Mouse (Mus musculus) spleen, postnatal 10 days (tissue): Measurements from ENCODE around the gene Cmah.

ENCODE experiments used
- DNase-seq, 2 experiments: peaks; one replicate each; pipeline ENCODE4 v3.0.0; 2021 to 2022; ENCODE audit warnings: low spot score in 2 of 2

Cmah gene

DNA sequence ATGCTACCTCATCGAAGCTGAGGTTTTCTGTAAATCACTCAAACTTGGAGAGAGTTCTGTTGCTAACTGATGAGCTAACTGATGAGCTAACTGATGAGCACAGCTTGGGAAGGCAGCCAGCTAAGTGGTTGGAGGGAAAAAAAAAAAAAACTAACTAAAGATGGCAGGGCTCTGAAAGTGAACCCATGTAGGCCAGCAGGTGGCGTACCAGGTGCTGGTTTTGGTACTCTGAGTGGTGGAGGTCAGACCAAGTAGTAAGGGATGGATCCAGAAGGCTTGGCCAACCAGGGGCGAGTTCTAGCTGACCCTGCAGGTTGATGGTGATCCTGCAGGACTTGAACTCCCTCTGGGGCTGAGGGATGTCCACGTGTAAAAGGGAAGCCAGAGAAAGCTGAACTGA, 89.2 kb downstream of the Cmah start:
- peak; percentile 77 to 90 for DNase-seq

DNA sequence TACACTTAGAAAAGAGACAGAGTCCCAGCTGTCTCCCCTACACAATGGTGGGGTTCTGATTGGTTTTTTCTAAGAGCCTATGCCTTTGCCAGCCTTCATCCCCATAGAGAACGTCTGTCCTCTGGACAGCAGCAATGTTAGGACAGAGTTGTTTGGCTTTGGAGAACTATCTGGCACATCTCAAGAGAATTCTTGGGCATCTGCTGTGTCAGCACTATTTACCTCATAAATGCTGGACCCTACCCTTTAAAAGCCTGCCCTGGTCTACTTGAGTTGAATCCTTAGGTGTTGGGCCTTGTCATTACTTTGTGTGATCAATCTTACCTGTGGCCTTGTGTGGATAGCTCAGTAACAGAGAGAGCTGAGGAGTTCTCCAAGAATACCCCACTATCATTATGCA, 90.8 kb downstream of the Cmah start:
- no peak for DNase-seq

DNA sequence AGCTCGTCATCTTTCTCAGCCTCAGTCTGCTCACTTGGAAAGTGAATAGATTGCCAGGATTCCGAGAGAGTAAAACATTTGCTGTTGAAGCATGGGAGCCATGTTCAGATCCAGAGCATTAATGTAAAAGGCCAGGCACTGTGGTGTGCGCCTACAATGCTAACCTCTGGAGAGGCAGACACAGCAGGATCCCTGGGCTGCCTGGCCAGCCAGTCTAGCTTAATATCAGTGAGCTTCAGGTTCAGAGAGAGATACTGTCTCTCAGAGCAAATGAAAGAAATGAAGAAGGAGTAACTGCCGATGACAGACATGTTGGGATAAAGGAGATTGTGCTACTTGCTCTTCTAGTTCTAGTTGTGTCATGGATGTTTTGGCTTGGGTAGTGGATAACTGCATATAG, 91.6 kb downstream of the Cmah start:
- DNase-seq = no peak

DNA sequence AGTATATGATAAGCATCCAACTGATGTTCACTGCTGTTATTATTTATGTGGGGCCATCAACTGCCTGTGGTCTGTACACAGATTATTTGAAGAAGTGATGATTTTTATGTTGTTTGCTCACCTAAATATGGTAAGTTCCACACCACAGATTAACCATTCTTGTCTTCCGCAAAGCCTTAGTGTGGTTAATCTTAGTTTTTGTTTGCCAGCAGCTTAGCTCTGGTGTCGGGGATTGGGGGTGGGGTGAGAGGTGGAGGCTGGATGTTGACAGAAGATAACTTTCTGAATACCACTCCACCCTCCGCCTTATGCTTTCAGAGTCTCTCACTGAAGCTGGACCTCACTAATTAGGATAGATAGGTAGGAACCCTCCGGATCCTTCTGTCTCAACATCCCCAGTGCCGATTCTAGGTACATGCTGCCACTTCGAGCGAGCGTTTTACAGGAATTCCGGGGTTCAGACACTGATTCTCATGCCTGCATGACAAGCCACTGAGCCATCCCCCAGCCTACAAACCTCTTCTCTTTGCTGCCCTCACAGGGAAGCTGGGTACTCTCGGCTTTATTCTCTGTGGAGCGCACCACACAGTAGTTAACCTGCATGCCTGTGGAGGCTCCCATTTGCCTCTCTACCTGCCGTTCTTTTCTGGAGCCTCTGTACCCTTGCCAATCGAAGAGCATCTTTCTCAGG, 92.5 kb downstream of the Cmah start:
- DNase-seq = peak; percentile 71 to 83

DNA sequence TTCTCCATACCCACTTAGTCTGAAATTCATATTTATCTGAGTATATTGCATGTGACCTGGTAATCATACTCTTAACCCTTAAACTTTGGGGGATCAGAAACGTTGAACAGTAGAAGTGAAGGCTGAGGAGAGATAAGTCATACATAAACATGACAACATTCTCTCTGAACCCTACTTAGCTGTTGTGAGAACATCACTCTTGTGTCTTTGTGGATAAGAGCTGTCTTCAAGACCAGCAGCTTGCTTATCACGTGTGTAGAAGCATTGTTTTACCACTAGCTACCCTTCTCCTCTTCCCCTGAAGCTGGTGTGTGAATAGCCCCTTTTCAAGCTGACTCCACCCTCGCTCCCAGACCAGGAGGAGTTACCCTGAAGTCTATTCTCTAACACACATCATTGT, 94.8 kb downstream of the Cmah start:
- no peak for DNase-seq

DNA sequence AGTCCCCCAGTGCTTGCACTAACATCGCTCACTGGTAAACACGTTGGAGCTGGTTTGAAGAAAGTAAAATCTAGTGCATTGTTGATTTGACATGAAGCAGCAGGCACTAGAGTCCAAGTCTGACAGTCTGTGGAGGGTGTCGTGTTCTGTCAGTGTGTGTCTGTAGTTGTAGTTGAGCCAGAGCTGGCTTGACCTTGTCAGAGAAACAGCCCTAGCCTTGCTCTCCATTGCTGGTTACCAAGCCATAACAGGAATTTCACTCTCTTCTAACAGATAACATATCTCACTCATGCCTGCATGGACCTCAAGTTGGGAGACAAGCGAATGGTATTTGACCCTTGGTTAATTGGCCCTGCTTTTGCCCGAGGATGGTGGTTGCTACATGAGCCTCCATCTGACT, 103.0 kb downstream of the Cmah start:
- DNase-seq = no peak

DNA sequence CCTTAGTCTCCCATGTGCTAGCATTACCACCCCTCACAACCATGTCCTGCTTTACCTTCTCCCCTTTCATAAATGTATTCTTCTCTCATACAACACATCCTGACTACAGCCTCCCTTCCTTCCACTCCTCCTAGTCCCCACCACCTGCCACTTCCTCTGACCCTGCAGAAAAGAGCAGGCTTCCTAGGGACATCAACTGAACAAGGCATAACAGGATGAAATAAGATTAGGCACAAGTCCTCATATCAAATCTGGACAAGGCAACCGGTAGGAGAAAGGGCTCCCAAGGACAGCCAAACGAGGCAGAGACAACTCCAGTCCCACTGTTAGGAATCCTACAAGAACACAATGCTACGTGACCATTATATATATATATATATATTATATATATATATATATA, 104.4 kb downstream of the Cmah start:
- DNase-seq = no peak

DNA sequence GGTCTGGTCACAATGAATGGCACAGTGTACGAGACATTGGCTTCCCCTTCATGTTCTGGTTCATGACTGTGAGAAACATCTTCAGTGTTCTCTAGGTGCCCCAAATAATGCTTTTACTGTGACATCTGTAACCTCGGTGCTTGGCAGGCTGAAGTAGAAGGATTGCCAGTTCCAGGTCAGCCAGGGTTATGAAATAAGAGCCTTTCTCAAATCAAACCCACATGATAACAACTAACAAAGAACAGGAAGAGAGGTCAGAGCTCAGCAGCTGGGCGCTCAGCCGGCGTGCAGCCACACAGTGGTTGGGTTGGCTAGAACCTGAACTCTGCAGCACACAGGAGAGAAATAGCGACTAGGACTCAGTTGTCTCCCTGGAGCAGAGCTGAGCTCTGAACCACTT, 115.1 kb downstream of the Cmah start:
- peak in 1 of 2 experiments; percentile 31 for DNase-seq

DNA sequence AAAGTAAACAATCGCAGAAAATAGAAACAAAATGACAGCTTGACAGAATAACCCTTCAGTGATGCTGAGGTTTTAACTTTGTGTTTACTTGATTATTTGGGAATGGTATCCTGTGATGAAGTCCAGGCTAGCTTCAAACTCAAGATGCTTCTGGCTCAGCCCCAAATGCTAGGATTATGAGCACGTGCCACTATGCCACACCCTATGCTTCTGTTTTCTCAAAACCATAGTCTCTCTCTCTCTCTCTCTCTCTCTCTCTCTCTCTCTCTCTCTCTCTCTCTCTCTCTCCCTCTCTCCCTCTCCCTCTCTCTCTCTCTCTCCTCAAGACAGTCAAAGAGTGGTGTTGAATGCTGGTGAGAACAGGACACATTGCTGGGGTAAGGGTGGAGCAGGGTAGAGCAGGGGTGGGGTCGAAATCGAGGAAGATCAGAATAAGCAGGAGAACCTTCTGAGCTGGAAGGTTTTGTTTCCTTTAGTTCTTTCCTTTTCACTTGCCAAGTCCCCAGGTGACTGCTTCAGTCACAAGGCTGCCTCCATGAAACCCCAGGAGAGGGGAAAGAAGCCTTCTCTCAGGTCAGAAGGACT, 116.7 kb downstream of the Cmah start:
- DNase-seq = no peak

DNA sequence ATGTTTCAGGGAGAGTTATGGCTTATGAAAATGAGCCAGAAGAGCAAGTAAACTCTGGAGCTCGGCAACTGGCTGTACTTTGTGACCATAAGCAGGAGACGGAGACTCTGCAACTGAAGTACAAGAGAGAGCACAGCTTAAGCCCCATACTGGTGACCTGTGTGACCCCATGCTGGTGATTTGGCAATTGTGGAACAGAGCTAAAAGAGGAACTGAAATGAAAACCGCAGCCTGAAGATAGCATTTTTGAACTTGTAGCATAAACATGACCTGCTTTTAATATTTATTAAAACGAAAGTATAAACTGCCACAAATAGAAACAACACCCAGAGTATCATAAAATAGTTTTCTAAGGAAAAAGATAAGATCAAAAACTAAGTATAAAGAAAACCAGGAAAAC, 117.5 kb downstream of the Cmah start:
- DNase-seq = peak in 1 of 2 experiments; percentile 49

DNA sequence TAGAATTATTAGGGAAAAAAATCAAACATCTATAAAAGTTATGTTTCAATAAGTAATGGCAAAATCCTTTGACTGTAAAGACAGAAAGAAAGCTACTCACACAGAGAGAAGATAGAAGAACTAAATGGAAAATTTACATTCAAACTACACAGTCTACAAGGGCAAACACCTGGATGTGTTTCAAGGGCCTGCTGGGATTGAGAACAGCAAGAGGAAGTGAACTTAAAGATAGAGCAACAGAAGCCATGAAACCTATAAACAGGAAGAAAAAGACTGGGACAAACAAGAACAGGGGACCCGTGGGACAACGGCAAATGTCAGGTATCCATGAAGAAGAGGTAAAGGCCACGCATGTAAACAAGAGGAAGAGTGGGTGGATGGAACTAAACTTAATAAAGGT, 118.0 kb downstream of the Cmah start:
- DNase-seq = no peak

DNA sequence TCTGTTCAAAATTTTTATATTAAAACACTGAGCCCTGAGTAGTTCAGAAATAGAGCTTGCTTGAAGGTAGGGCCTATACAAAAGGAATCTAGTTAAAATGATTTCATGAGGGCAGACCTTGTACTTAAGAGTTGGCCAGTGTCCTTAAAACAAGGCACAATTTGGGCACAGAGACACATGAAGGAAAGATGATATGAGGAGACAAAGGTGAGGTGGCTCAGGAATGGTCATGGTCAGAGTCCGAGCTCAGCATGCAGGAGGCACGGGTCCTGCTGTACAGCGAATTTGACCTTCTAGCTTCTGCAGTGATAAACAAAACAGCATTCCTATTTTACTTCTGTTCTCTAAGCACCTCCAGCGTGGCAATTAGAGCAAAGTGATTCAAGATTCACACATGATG, 118.9 kb downstream of the Cmah start:
- no peak for DNase-seq

DNA sequence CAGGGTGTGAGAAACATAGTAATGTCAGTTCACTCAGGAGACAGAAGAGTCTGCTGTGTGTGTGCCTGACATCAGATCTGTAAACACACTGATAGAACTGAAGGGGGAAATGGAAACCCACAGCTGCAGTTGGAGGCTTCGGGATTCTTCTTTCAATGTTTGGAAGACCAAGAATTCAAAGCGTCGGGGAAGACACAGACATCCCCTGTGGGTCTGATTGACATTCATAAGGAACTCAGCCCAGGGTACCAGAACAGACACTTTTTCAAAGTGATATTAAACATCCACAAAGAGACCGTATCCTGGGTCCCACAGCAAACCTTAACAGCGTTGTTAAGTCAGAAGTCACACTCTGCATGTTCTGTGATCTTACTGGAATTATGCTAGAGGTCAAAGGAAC, 119.8 kb downstream of the Cmah start:
- DNase-seq = no peak

DNA sequence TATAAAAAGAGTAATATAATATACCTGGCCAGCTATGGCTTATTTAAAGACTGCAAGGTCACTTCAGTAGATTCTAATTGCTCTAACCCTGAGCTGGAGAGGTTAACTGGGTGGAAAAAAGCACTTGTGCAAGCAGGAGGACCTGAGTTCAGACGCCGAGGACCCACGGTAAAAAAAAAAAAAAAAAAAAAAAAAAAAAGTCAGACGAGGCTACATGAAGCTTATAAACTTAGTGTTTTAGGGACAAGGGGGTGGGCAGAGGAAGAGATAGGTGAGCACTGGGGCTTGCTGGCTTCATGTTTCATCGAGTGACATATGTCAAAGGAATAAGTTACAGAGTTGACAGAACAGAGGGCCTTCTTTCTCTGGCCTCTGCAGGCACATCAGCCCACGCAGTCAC, 121.4 kb downstream of the Cmah start:
- DNase-seq = no peak

DNA sequence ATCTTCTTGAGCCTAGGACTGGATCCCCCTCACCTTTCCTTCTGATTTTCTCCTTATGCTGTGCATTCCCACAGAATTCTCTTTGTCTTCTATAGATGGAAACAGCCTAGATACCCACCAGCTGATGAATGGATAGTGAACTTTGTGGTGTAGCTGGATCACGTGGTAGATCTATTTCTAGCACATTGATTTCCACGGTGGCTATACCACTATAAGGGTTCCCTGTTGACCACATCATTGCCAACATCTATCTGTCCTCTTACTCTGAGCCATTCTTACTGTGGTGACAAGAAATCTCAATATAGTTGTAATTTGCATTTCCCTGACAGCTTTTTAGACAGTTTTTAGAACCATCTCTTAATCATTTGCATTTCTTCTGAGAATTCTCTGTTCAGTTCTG, 124.3 kb downstream of the Cmah start:
- DNase-seq = no peak

DNA sequence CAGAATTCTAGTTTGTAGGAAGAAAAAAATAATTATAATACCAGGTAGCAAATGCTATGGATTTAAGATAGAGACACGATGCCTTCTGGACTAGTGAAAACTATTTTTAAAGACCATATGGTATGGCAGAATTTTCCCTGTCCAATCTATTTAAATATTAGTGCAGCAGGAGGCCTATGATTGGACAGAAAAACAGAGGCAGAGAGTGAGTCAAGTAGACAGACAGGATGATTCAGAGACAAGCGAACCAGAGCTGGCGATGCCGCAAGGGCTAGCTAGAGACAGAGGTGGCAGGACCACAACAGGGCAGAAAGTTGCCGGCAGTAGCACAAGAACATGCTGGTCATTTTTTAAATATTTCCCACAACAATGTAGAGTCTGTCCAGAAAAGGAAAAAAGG, 126.5 kb downstream of the Cmah start:
- DNase-seq = no peak

DNA sequence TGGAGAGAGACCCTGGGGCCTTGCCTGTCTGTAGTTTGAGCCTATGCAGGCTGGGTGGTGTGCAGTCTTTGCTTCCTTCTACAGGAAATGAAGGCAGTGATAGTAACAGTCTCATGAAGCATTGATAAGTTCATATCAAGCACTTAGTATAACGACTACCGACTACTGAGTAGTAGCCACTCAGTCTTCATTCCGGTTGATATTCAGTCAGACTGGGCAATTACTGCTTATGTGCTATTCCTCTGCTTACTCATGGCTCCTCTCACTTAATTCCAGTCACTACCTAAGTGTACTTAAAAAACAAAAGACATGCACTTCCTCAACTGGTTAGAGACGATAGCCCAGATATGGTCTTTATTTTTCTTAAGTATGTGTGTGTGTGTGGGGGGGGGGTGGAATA, 129.2 kb downstream of the Cmah start:
- no peak for DNase-seq

DNA sequence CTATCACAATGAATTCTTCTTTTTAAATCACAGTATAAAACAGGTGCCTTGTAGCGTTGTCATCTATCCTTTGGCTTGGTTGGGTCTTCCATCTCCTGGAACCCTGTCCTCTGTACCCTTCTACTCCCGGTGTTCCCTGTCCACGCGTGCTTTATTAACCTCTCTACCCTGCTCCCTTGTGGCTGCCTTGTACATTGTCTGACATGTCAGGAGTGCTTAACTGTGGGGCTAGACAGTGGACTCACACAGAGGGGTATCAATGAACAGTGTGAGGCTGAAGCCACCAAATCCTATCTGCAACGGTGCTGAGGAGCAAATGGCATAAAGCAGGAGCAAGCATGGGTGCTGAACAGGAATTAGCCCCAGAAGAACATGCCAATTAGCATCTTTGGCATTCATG, 133.3 kb downstream of the Cmah start:
- DNase-seq = no peak

DNA sequence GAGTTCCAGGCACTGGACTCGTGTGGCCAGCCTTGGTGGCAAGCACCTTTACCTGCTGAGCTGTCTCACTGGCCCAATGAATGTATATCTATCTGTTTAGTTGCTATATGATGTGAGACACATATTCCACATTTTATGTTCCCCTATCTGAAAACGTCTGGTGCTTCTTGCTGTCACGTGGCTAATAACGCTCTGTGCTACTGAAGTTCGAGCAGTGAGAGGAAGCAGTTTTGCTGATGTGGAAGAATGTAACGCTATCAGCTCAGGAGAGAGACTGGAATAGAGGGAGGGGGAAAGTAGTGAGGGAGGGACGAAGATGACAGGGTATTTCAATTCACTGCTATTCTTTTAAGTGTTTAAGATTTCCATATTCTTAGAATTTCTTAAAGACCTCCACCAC, 136.6 kb downstream of the Cmah start:
- no peak for DNase-seq

DNA sequence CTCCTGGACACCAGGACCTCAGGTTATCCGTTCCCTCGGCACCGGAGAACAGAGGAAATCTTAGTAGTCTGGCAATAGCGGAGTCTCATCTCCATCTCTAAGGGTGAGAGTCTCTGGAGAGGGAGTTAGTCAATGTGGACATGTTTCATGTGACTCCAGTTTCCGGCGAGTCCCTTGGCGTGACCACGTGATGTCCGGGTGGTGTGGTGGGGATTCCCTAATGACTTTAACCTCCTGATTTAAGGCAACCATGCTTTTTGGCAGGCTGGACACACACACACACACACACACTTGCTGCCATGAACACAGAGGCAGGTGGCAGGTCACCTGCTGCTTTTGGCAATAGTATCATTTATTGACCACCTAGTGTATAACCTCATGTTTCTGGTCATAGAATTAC, 138.8 kb downstream of the Cmah start:
- no peak for DNase-seq

DNA sequence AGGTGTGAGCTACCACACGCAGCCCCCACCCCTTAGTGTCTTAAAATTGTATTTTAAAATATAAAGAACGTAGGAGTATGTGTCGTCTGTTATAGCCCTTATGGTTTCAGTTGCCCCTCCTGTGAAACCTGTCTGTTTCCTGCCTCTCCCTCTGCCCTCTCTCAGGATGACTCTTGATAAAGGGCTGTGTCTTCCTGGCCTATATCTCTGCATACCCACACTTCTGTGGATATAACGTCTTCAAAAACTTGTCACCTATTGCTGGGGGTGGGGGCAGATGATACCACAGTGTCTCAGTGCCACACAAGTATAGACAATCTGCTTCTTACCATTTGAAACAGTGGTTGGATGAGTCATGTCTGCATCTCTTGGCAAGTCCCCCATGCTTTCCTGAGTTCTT, 140.6 kb downstream of the Cmah start:
- DNase-seq = no peak

DNA sequence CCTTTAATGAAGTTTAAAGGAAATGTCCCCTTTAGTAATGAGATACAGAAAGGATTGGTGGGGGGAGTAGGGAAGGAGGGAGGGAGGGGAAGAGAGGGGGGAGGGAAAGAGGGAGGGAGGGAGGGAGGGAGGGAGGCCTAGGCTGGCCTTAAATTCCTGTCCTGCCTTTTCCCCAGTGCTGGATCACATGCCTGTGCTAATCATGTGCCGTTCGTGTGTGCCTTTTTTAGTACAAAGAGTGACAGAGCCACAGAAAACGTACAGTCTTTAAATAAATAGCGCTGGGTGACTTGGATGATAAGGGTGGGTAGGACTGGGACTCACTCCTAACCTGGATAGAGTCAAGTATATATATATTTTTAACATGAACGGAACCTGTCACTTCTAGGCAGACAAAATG, 150.4 kb downstream of the Cmah start:
- DNase-seq = no peak

DNA sequence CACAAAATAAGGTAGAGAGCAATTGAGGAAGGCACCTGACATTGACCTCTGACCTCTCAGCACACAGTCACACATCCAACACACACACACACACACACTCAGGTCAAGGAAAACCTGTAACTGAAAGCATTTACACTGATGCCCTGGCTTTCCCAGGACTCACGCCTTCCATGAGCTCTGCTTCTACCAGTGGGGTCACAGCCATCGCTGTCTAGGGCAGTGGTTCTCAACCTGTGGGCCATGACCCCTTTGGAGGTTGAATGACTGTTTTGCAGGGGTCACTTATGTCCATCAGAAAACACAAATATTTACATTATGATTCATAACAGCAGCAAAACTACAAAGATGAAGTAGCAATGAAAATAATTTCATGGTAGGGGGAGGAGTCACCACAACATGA, 152.3 kb downstream of the Cmah start:
- DNase-seq = no peak

DNA sequence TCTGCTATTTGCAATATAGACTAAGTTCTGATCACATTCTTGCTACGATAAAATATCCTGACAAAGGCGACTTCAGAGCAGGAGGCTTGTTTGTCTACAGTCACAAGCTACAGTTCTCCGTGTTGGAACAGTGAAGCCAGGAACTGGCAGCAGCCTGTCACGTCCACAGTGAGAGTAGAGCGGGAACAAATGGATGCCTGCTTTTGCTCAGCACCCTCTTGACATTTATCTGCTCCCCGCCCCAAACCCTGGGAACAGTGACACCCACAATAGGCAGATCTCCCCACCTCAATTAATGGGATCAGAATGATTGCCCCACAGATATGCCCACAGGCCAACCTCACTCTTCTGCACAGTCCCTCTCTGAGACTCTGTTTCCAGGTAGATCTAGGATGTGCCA, 153.6 kb downstream of the Cmah start:
- DNase-seq = no peak
